Mouse (Mus musculus) liver, embryonic 14 days (tissue): Measurements from ENCODE around the gene Ybx1. TPM values are rescaled to one million over a fixed set of nuclear protein-coding genes. Genes with fewer than 3 reads are reported as not detected.

Experiments used
- polyA plus RNA-seq: library from polyadenylated mRNA; depleted of rRNA; stranded (reverse); fragments of >200 nt; gene quantifications from 2 replicates; pipeline ENCODE4 v1.2.3, GENCODE M21; 2012; rRNA removed

Ybx1 gene
- polyA plus RNA-seq: 266 and 272 TPM in 2 replicates

DNA sequence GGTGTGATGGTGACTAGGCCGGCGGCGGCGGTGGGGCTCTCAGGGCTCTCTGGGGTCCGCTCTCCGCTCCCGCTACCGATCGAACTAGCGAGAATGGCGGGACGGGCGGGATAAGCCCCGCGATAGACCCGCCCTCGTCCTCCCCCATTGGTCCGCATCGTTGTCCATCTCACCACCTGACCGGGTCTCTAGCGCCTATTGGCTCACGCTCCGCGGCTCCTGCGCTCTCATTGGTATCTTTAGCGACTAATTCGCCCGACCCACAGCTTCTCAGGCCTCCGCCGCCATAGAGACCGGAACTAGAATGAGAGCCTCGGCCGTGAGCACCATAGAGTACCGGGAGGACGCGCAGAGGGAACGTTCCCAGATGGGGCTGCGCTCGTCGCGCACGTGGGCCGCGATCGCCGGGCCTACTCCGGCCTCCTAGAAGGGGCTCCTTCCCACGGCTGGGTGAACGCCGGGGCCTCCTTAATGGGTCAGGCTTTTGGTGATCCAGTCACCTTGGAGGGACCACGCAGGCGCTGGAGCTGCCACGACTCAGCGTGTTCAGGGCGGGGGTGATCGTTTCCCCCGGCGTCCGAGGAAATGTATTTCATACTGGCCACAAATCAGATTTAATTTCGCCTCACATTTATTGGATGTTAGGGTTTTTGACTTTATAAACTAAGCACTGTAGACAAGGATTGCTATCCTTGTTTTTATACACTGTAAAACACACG is at the start of gene Ybx1:
Ybx1 (minus strand) TSS at position 190 of the 719 bp plus-strand sequence.

DNA sequence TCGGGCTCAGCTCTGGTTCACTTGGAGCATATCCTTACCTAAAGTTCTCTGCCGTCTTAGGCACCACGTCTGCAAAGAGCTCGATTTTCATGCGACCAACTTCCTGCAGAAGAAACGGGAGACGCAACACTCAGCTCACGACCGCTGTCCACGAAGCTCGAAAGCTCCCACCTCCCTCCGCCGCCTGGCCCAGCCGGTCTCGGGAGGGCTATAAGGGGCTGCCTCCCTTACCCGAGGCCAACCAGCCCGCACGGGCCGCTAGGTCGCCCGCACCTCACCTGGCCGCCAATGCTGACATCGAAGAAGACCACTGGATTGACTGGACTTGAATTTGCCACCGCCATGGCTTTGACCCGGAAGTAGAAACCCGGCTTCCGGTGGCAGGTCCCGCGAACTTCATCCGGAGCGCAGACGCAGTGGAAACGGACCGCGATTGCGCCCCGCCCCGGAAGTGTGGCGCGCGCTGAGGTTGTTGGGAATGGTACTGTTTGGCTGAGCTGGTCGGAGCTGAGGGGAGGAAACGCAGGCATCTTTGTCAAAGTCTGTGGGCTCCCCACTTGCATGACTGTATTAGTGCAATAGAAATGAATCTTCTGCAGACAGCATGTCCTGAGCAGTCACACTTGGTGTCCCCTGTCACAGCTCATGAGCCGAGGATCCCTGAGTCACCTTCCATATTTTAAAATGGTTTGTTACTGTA is 25.9 kb upstream of the Ybx1 start, which contains the start of gene Ppih:
Ppih (minus strand) TSS at position 416 of the 700 bp plus-strand sequence.

GRCm38 (mm10) chr4:119255351-119255750 is 39.1 kb downstream of the Ybx1 start, which contains the start of gene Cldn19:
TSS of gene Cldn19 (plus strand) at chr4:119255414.

DNA sequence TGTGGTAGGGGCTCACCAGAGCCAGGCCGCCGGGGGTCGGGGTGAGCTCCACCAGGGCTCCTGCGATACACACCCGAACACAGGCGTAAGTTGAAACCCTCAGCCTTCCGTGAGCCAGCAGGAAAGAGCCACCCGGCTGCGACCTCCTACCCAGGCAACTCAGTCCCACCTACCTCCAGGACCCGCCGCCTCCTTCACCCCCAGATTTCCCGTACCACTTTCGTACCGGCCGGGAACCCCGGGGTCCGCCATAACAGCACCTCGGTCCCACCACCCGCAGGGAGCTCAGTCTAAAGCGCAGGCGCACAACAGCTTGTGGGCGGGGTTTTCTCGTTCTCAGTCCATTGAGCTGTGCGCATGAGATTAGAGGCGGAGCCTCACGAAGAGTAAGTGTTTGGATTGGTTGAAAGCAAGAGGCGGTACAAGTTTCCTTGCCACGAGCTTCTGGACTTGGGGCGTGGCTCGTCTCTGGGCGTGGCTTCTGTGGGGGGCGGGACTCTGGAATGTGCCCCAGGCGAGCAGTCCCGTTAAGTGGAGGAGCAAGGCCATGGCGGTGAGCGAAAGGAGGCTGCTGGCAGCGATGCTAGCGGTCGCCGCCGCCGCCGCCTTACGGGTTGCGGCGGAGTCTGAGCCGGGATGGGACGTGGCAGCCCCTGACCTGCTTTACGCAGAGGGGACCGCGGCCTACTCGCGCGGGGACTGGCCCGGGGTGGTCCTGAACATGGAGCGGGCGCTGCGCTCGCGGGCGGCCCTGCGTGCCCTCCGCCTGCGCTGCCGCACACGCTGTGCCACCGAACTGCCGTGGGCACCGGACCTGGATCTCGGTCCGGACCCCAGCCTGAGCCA is 61.8 kb downstream of the Ybx1 start, which contains the start of the genes AU022252 and P3h1:
AU022252 (minus strand) TSS at position 303 of the 846 bp plus-strand sequence.
P3h1 (plus strand) TSS at position 506 of the 846 bp plus-strand sequence.

Other genes starting within 250 kb of the Ybx1 start
- 131 and 168 TPM in 2 replicates for gene Slc2a1, start 185.9 kb downstream of the Ybx1 start, polyA plus RNA-seq
- 2.7 and 3.1 TPM in 2 replicates for gene Zfp691, start 120.4 kb downstream of the Ybx1 start, polyA plus RNA-seq
- 185 and 211 TPM in 2 replicates for gene Ermap, start 104.6 kb downstream of the Ybx1 start, polyA plus RNA-seq
- 50.0 and 58.2 TPM in 2 replicates for gene Svbp, start 99.3 kb downstream of the Ybx1 start, polyA plus RNA-seq
- gene Tmem269, start 76.4 kb downstream of the Ybx1 start, polyA plus RNA-seq: not detected in 2 replicates
- 2.6 and 3.3 TPM in 2 replicates for gene AU022252, start 61.9 kb downstream of the Ybx1 start, polyA plus RNA-seq
- gene P3h1, start 61.7 kb downstream of the Ybx1 start, polyA plus RNA-seq: 8.4 and 9.3 TPM in 2 replicates
- not detected in 2 replicates for gene Cldn19, start 39.2 kb downstream of the Ybx1 start, polyA plus RNA-seq
- 56.8 and 62.2 TPM in 2 replicates for gene Ppih, start 25.9 kb upstream of the Ybx1 start, polyA plus RNA-seq
- 0.48 and 0.51 TPM in 2 replicates for gene Ccdc30, start 120.9 kb upstream of the Ybx1 start, polyA plus RNA-seq
- gene Ppcs, start 127.8 kb upstream of the Ybx1 start, polyA plus RNA-seq: 6.7 and 7.5 TPM in 2 replicates
- 0.07 and 0.13 TPM in 2 replicates for gene Zmynd12, start 128.2 kb upstream of the Ybx1 start, polyA plus RNA-seq
- 0.01 TPM in 2 replicates for gene Rimkla, start 198.0 kb upstream of the Ybx1 start, polyA plus RNA-seq
- gene Foxj3, start 242.4 kb upstream of the Ybx1 start, polyA plus RNA-seq: 5.1 and 5.3 TPM in 2 replicates
- gene Frg2f1, start 244.9 kb upstream of the Ybx1 start, polyA plus RNA-seq: 1.1 and 1.2 TPM in 2 replicates